Comparison of ENCODE assay signal across 21 mouse cellular contexts in genomic region chr5:92327929-92328328, GRCm38 (mm10). TPM values are rescaled to one million over a fixed set of nuclear protein-coding genes. Genes with fewer than 3 reads are reported as not detected.
DNase-seq lines count a peak whose midpoint lies in the region; ATAC-seq and TF ChIP-seq lines count a peak whose summit lies in the region.
"Had no signal": no experiment of that assay in that cellular context is flagged by ENCODE, and none has a peak within 500 bp of the region (broad histone marks: within the 10 kb centered on the region; RNA-seq: fewer than 3 reads in every experiment).

Gene Cxcl9 (minus strand): TSS chr5:92328079.

- peaks cover 20% of the 10 kb centered on the region for H3K4me1 ChIP-seq in liver, adult 2 months (ENCODE audit: control insufficient read depth, insufficient read depth, low read length)
- peaks cover 5% of the 10 kb centered on the region; the same call in 1 of the 2 replicates for H3K4me1 ChIP-seq in liver, postnatal 0 days (ENCODE audit: insufficient read depth)
- H3K4me1 ChIP-seq in brown adipose tissue, adult 24 weeks (ENCODE audit: control insufficient read depth, insufficient read depth, insufficient read length, low read length) = peaks cover 13% of the 10 kb centered on the region
- peaks cover 10% of the 10 kb centered on the region for H3K4me1 ChIP-seq in small intestine, adult 2 months (ENCODE audit: control insufficient read depth, insufficient read depth, insufficient read length, low read length)
- H3K4me1 ChIP-seq in forebrain, embryonic 10.5 days = no peaks in the 10 kb centered on the region
- H3K4me1 ChIP-seq: forebrain, embryonic 13.5 days; heart, embryonic 10.5 days; hindbrain, embryonic 10.5 days had no signal

- DNase-seq in gastrocnemius, adult 2 months = no peak
- DNase-seq in gastrocnemius, postnatal 25 days = no peak
- no peak for DNase-seq in liver, adult 2 months (ENCODE audit: extremely low read depth, low read depth, low spot score)
- no peak for DNase-seq in liver, postnatal 0 days
- no peak for DNase-seq in forebrain, embryonic 10.5 days (ENCODE audit: extremely low spot score, low spot score)
- DNase-seq: adrenal gland, postnatal 14 days; B cell, adult 2 months; cerebellum, adult 18-20 months; cerebellum, adult 9-11 months; cerebellum, postnatal 36 days; forebrain, postnatal 0 days; heart, postnatal 14 days had no signal

- H3K27ac ChIP-seq in gastrocnemius, adult 2 months = no peak within 1 kb of the TSS; the same call in 1 of the 2 replicates
- H3K27ac ChIP-seq in liver, adult 2 months (replicated peaks; ENCODE audit: insufficient read depth, low read depth, low read length) = peak within 1 kb of the TSS; percentile 49; the same call in 1 of the 2 replicates
- H3K27ac ChIP-seq in liver, postnatal 0 days (ENCODE audit: low read depth) = no peak within 1 kb of the TSS
- H3K27ac ChIP-seq in brown adipose tissue, adult 24 weeks (replicated peaks; ENCODE audit: low read depth, low read length) = peak within 1 kb of the TSS; percentile 67
- H3K27ac ChIP-seq in small intestine, adult 2 months (ENCODE audit: insufficient read depth, low read depth, low read length) = peak within 1 kb of the TSS; percentile 39
- no peak within 1 kb of the TSS for H3K27ac ChIP-seq in forebrain, embryonic 10.5 days
- H3K27ac ChIP-seq: embryonic facial prominence, embryonic 13.5 days; forebrain, embryonic 13.5 days; heart, embryonic 10.5 days; heart, embryonic 15.5 days; hindbrain, embryonic 10.5 days; hindbrain, embryonic 14.5 days had no signal

- no peaks in the 10 kb centered on the region for H3K9me3 ChIP-seq in liver, postnatal 0 days (ENCODE audit: low read length)
- H3K9me3 ChIP-seq in forebrain, embryonic 10.5 days = no peaks in the 10 kb centered on the region
- H3K9me3 ChIP-seq: embryonic facial prominence, embryonic 13.5 days; forebrain, embryonic 13.5 days; heart, embryonic 10.5 days; heart, embryonic 15.5 days; hindbrain, embryonic 10.5 days had no signal

- TF ChIP-seq POLR2A in liver, adult 2 months (IDR thresholded peaks at IDR 0.05; ENCODE audit: extremely low read depth, insufficient read depth, low read length) = no peak
- TF ChIP-seq POLR2A in small intestine, adult 2 months (IDR thresholded peaks at IDR 0.05; ENCODE audit: low read depth, low read length) = no peak

- H3K79me2 ChIP-seq in liver, adult 2 months (ENCODE audit: control insufficient read depth, insufficient read depth, low read length) = no peaks in the 10 kb centered on the region

- H3K4me3 ChIP-seq in gastrocnemius, adult 2 months = peak within 1 kb of the TSS; percentile 15
- no peak within 1 kb of the TSS for H3K4me3 ChIP-seq in liver, adult 2 months (ENCODE audit: insufficient read depth, low read depth, low read length)
- no peak within 1 kb of the TSS for H3K4me3 ChIP-seq in liver, postnatal 0 days (ENCODE audit: low read depth, low read length)
- peak within 1 kb of the TSS; percentile 47 for H3K4me3 ChIP-seq in brown adipose tissue, adult 24 weeks (ENCODE audit: insufficient read depth, low read depth, low read length)
- no peak within 1 kb of the TSS; the same call in 1 of the 2 replicates for H3K4me3 ChIP-seq in small intestine, adult 2 months (ENCODE audit: low read depth, low read length)
- no peak within 1 kb of the TSS for H3K4me3 ChIP-seq in forebrain, embryonic 10.5 days
- H3K4me3 ChIP-seq: embryonic facial prominence, embryonic 13.5 days; forebrain, embryonic 13.5 days; heart, embryonic 10.5 days; heart, embryonic 15.5 days; hindbrain, embryonic 10.5 days had no signal

- H3K9ac ChIP-seq in liver, adult 2 months (ENCODE audit: low read depth, low read length) = no peak within 1 kb of the TSS
- H3K9ac ChIP-seq in liver, postnatal 0 days (replicated peaks) = no peak within 1 kb of the TSS
- H3K9ac ChIP-seq: embryonic facial prominence, embryonic 13.5 days; forebrain, embryonic 13.5 days; forebrain, postnatal 0 days; heart, embryonic 15.5 days; hindbrain, embryonic 14.5 days had no signal

- TF ChIP-seq EP300 in liver, postnatal 0 days (IDR thresholded peaks at IDR 0.05; ENCODE audit: low read depth) = no peak

- H3K27me3 ChIP-seq in liver, adult 2 months (ENCODE audit: control insufficient read depth, insufficient read depth, low read length) = no peaks in the 10 kb centered on the region
- H3K27me3 ChIP-seq in liver, postnatal 0 days (ENCODE audit: insufficient read depth, low read length) = no peaks in the 10 kb centered on the region
- no peaks in the 10 kb centered on the region for H3K27me3 ChIP-seq in small intestine, adult 2 months (ENCODE audit: control insufficient read depth, insufficient read depth, low read length)
- H3K27me3 ChIP-seq in forebrain, embryonic 10.5 days (ENCODE audit: poor library complexity, severe bottlenecking) = no peaks in the 10 kb centered on the region
- H3K27me3 ChIP-seq: embryonic facial prominence, embryonic 13.5 days; forebrain, embryonic 13.5 days; Patski had no signal

- no peaks in the 10 kb centered on the region for H3K36me3 ChIP-seq in liver, adult 2 months (ENCODE audit: control insufficient read depth, insufficient read depth, low read length)
- H3K36me3 ChIP-seq in liver, postnatal 0 days (replicated peaks; ENCODE audit: insufficient read depth, low read length) = no peaks in the 10 kb centered on the region
- H3K36me3 ChIP-seq in small intestine, adult 2 months (ENCODE audit: control insufficient read depth, insufficient read depth, low read length) = no peaks in the 10 kb centered on the region
- H3K36me3 ChIP-seq in forebrain, embryonic 10.5 days (replicated peaks) = no peaks in the 10 kb centered on the region
- H3K36me3 ChIP-seq: embryonic facial prominence, embryonic 13.5 days; heart, embryonic 10.5 days; heart, embryonic 15.5 days; hindbrain, embryonic 10.5 days had no signal

- WGBS in liver, adult 2 months = 34% methylated on average over 7 of the region's 7 CpGs
- 70% methylated on average over 7 of the region's 7 CpGs for WGBS in liver, postnatal 0 days (ENCODE audit: insufficient replicate concordance)
- 24% methylated on average over 7 of the region's 7 CpGs for WGBS in small intestine, adult 2 months
- 91% methylated on average over 7 of the region's 7 CpGs for WGBS in forebrain, embryonic 10.5 days

- no peak for ATAC-seq in liver, postnatal 0 days
- ATAC-seq: forebrain, embryonic 13.5 days; forebrain, postnatal 0 days; Patski had no signal

- H3K4me2 ChIP-seq in liver, postnatal 0 days (ENCODE audit: low read depth, low read length) = no peak within 1 kb of the TSS
- H3K4me2 ChIP-seq: embryonic facial prominence, embryonic 13.5 days; forebrain, embryonic 13.5 days; heart, embryonic 15.5 days; hindbrain, embryonic 14.5 days had no signal

- intact Hi-C loops in gastrocnemius, adult 2 months (cut with DNase I) = no loop called here

- TF ChIP-seq CTCF in gastrocnemius, adult 2 months (IDR thresholded peaks at IDR 0.05) = no peak
- no peak for TF ChIP-seq CTCF in liver, adult 2 months (IDR thresholded peaks at IDR 0.05; ENCODE audit: low read depth, low read length)
- no peak for TF ChIP-seq CTCF in liver, postnatal 0 days (IDR thresholded peaks at IDR 0.05; ENCODE audit: low read depth)
- TF ChIP-seq CTCF in small intestine, adult 2 months (IDR thresholded peaks at IDR 0.05; ENCODE audit: extremely low read depth, insufficient read length, insufficient replicate concordance, low read depth, low read length) = no peak

RNA-seq across cellular contexts. Expression of gene Cxcl9, which starts in this region (rescaled TPM):
- total RNA-seq in gastrocnemius, adult 2 months (2021) = under 1 TPM; 0.10 to 0.45 TPM
- under 1 TPM; 0.20 to 0.86 TPM for total RNA-seq in gastrocnemius, postnatal 25 days (2021)
- total RNA-seq in liver, adult 2 months (2014; rRNA removed) = 5.3 and 11.9 TPM in 2 replicates
- 28.2 and 28.8 TPM in 2 replicates for polyA plus RNA-seq in liver, adult 2 months (2012; rRNA removed)
- 0.20 and 0.35 TPM in 2 replicates for polyA plus RNA-seq in liver, postnatal 0 days (2015; fragmentation: Nextera tagmentation; extraction: Ambion mirVana)
- polyA plus RNA-seq in brown adipose tissue, adult 24 weeks (2012; ENCODE audit: insufficient read depth, insufficient read length, missing spikeins) = 15.5 and 47.1 TPM in 2 replicates
- 1.8 and 7.9 TPM in 2 replicates for polyA plus RNA-seq in small intestine, adult 2 months (2012; rRNA removed)
- polyA plus RNA-seq in forebrain, embryonic 10.5 days (2016; fragmentation: Nextera tagmentation; extraction: Ambion mirVana) = not detected in 2 replicates
- total RNA-seq: forebrain, postnatal 0 days had no signal
- polyA plus RNA-seq: embryonic facial prominence, embryonic 13.5 days; forebrain, embryonic 13.5 days; forebrain, postnatal 0 days; heart, embryonic 10.5 days; heart, embryonic 15.5 days; hindbrain, embryonic 10.5 days; hindbrain, embryonic 14.5 days had no signal

Comparison
In these comparisons a context has a peak if more than half of its experiments do, and no peak if none do; other contexts are left out.
1. H3K27ac ChIP-seq: peak in liver, adult 2 months (single experiment), brown adipose tissue, adult 24 weeks (single experiment) and small intestine, adult 2 months (single experiment); none in gastrocnemius, adult 2 months (single experiment), liver, postnatal 0 days (single experiment) and forebrain, embryonic 10.5 days (single experiment).
2. H3K4me3 ChIP-seq: peak in gastrocnemius, adult 2 months (single experiment) and brown adipose tissue, adult 24 weeks (single experiment); none in liver, adult 2 months (single experiment), liver, postnatal 0 days (single experiment), small intestine, adult 2 months (single experiment) and forebrain, embryonic 10.5 days (single experiment).